Mouse (Mus musculus) effector memory CD4-positive, alpha-beta T cell, adult 7 months (primary cell): ENCODE data around the gene Vmn2r14. TPM values are rescaled to one million over a fixed set of nuclear protein-coding genes. Genes with fewer than 3 reads are reported as not detected.

ENCODE experiments used
- polyA plus RNA-seq: library from polyadenylated mRNA; unstranded; fragments of 100-300 nt; shearing (Covaris generic); gene quantifications from one replicate; pipeline ENCODE4 v1.2.1, GENCODE M21; 2017

Vmn2r14 gene
- not detected for polyA plus RNA-seq

DNA sequence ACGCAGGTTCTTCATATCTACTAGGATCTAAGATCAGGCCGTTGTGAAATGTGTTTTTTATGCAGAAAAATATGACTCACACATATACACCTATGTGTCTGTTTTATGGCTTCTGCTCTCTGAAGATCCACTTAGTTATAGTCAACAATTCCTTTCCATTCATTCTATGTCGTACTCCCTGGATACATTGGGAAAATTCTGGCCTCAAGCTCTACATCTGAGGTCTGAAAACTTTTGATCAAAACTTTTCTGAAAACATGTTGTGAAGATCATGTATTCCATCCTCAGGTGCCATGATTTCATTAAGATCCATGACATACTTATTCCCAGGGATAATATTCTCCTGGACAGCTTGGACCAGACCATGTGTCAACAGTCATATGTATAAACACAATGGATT, at the start of gene Vmn2r14:
TSS of gene Vmn2r14 (minus strand) at position 101 of the 400 bp plus-strand sequence.

DNA sequence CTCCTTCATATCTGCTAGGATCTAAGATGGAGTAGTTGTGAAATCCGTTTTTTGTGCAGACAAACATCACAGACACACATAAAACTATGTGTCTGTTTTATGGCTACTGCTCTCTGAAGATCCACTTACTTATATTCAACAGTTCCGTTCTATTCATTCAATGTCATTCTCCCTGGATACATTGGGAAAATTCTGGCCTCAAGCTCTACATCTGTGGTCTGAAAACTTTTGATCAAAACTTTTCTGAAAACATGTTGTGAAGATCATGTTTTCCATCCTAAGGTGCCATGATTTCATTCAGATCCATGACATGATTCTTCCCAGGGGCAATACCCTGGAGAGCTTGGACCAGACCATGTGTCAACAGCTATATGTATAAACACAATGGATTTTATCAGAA, 32.4 kb downstream of the Vmn2r14 start, which contains the start of gene Vmn2r13:
TSS of gene Vmn2r13 (minus strand) at position 101 of the 400 bp plus-strand sequence.

Other genes with a start within 250 kb of the Vmn2r14 start
- gene Vmn2r10, start 218.2 kb downstream of the Vmn2r14 start, polyA plus RNA-seq = 0.06 TPM
- 0.26 TPM for gene Vmn2r11, start 165.1 kb downstream of the Vmn2r14 start, polyA plus RNA-seq
- gene Vmn2r12, start 126.8 kb downstream of the Vmn2r14 start, polyA plus RNA-seq = 0.09 TPM
- not detected for gene Vmn2r13, start 32.5 kb downstream of the Vmn2r14 start, polyA plus RNA-seq
- not detected for gene Vmn2r15, start 72.9 kb upstream of the Vmn2r14 start, polyA plus RNA-seq
- gene Vmn2r16, start 105.5 kb upstream of the Vmn2r14 start, polyA plus RNA-seq = not detected
- gene Vmn2r17, start 195.0 kb upstream of the Vmn2r14 start, polyA plus RNA-seq = 0.44 TPM